Mouse (Mus musculus) natural killer cell, adult 2 months (primary cell): ENCODE measurements at regions not wholly inside any gene's neighbourhood (a gene's known extent, or its start where the extent isn't known, plus 50 kb on each side); places are given as distances from the start of the nearest gene placed in this dataset.
A peak's percentile ranks its signal among the peaks of the same experiment; 100 is the strongest.

Experiments
- DNase-seq, 2 experiments: peaks; one replicate each; pipeline ENCODE4 v3.0.0; 2022; ENCODE audit warnings: low spot score in 2 of 2

- DNase-seq = no peak
Measured at GRCm38 (mm10) chr3:128226503-128226902, 330.4 kb upstream of the Fam241a start.

DNA sequence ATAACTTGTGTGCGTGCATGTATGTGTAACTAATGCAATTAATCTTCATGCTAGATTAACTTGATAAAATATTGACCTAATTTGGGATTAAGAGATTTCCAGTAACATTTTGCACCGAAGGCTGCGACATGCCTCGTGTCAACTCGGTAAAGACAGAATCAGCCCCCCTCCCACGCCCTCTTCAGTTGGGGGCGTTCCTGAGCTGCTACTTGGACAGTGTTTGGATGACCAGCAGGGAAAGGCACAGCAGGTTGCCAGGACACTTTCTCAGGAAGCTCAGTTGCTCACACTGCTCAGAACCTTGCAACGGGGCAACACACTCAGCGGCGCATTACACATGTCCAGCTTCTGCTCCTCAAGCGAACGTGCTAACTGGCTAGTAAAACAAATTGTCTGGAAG, 326.2 kb upstream of the Fam241a start:
- no peak for DNase-seq

DNA sequence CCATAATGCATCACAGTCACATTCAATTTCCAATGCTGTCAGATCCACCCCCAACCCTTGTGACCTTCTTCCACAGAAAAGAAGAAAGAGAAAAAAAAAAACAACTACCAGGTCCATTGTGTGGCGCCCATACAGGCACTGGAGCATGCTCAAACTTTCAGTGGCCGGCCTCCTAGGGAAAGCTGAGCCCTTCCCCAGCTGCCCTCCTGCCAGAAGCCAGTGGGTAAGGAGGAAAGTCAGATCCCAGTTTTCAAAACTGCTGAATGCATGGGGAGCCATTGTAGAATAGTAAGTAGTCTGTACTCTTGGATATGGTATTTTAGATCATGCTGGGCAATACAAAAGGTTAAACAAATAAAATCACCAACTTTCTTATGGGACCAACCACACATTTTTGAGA, 325.5 kb upstream of the Fam241a start:
- DNase-seq = no peak

- DNase-seq = no peak
Measured at GRCm38 (mm10) chr3:128220776-128221550, 324.8 kb upstream of the Fam241a start.

- no peak for DNase-seq
Measured at GRCm38 (mm10) chr3:128217765-128218415, 321.8 kb upstream of the Fam241a start.

DNA sequence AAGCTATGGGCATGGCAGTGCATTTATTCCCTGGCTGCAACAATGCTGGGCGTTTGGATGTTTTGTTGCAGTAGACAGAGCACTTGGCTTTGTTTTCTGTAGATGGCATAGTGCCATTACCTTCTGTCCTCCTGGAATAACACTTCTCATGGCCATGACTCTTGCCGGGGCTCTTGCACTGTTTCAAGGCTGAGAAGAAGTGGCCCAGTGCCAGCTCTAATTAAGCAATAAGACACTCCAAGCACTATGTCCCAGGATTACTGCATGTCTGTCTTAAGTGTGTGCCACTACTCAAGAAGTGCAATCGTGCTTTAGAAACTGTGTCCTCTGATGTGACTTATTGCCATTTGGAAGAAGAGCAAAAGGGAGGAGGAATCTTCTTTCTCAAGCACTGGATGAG, 316.1 kb upstream of the Fam241a start:
- DNase-seq = no peak

DNA sequence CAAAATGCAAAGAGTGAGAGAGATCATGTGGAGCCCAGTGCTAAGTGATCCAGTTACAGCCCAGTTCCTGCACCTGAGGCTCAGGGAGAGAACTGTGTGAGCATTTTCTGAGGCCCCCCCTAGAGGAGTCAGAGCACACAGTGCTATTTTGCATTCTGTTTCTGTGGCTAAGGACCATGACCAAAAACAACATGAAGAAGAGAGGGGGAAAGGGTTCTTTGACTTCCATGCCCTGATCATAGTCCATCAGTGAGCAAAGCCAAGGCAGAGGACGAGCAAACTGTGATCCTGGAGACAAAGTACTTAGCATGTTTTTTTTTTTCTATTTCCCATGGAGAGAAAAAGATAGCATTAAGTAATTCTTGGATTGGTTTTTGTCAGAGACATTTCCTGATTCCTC, 314.5 kb upstream of the Fam241a start:
- DNase-seq = no peak

- DNase-seq = no peak
Measured at GRCm38 (mm10) chr3:128206948-128207347, 310.8 kb upstream of the Fam241a start.

DNA sequence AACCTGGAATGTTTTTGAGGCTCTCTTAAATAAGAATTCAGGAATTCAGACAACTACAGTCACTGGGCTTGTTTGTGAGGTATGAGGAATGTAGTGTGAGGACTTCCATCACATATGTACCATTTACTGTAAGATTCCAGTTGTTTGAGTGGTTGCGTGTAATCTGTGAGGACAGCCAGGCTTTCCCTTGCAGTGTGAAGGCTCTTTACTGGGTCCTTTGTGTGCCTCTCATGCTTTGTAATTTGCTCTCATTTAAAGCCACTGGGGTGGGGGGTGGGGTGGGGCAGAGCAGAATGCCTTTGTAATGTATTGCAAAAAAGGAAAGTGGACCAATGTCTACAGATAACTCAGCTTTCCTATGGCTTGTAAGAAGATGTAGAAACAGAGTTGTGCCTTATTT, 310.4 kb upstream of the Fam241a start:
- no peak for DNase-seq

DNA sequence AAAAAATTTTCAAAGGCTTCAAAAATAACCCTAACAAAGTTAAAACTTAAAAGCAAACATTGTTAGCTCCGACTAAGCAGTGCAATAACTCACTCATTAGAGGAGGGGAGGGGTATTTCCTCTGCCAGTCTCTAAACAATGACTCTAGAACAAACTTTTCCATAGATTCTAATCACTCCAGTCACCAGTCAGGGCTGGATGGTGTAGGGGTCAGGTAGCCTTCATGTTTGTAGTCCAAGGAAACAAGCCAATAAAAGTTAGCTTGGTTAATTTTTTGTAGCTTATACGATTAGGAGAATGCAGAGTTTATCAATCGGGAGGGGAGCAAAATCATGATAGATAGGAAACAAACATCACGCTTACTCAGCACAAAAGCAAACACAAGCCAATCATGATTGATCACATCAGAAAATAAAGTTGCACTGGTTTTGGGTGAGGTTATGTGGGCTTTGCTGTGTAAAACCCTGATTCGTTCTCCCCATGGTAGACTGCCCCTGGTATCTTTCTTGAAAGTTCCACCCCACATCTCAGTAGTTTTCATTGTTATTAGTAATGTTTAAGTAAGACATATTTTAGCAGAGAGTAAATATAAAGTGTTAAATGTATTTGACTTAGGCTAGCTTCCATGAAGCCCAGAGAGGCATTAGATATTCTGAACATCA, 304.6 kb upstream of the Fam241a start:
- no peak for DNase-seq

- DNase-seq = no peak
Measured at GRCm38 (mm10) chr3:128199466-128199865, 303.3 kb upstream of the Fam241a start.

- DNase-seq = no peak
Measured at GRCm38 (mm10) chr3:128192046-128192800, 296.1 kb upstream of the Fam241a start.

DNA sequence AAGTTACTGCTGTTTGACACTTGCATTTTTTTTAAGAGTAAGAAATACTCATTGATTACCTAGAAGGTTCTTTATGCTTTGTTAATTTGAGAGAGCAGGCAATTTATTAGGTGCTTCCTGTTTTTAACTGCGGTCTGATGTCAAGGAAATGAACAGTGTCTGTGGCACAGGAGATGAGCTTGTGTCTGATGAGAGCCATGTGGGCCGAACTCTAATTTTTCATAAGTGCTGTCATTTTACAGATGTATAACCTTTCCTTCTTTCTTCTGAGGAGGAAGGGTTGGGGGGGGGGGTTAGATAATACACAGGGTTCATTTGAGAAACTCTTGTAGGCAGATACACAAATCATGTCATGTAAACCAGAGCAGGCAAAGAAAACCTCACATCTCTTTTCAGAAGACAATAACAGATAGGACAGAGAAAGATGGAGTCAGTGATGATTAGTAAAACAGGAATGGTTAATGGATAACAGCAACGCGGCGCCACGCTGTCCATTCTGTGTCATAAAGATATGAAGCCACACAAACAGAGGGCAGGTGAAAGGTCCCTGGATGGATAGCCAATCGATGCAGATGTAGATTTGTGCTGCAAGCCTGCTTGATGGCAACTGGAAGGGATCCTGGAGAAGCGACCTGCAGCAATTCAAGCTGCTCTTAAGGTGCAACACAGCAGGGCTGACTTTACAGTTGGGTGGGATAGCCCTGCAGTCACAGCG, 291.4 kb upstream of the Fam241a start:
- no peak for DNase-seq

DNA sequence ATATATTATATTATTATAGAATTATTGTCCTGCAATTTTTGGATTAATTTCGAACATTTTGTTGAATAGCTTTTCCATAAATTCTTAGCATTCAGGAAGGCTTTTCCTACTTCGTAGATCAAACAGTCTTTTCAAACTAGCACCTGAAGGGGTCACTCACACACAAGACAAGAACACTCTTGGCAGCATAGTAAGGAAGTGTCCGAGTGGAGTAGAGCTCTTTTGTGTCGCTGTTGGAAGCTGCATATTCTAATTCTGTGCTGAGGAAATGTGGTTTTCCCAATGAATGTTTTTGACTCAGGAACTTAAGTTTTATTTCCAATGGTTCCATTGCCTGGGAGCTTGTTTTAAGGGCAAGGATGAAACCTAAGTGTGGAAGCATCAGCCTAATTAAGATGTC, 290.2 kb upstream of the Fam241a start:
- DNase-seq = no peak

GRCm38 (mm10) chr3:128181221-128181908, 285.2 kb upstream of the Fam241a start:
- no peak for DNase-seq

- DNase-seq = no peak
Measured at GRCm38 (mm10) chr3:128149216-128149615, 253.1 kb upstream of the Fam241a start.

DNA sequence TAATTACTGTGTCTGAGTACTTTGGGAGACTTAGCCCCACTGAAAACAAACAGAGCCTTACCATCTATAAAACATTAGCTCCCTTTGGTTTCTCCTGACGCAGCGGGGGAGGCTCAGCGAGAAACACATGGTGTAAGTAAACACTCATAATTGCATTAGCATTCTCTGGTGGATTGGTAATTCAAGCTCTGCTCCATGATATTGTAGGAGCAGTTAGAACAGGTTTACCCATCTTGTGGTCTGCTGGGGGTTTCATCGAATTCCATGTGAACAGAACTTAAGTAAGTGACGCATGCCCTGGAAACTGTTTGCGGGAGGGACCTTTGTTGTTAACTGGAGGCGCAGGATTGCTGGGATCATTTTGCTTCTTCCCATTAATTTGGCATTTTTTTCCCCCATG, 249.2 kb upstream of the Fam241a start:
- DNase-seq = no peak

- DNase-seq = no peak
Measured at GRCm38 (mm10) chr3:128127836-128128235, 231.7 kb upstream of the Fam241a start.

DNA sequence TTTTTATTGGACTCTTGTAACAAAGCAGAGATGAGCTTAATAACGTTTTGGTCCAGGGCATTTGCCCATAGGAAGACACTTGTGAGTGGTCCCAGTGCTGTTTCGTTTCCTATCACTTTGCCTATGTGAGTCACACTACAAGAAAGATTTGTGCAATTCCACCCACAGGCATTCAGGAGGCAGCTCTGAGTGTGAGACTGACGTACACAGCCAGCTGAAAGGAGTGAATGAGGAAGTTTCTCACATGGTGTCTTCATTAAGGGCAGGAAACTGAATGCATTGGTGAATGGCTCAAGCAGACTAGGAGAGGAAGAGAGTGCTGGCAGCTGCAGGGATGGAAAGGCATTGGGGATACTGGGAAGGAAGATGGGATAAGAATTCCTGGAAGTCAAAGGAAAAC, 230.5 kb upstream of the Fam241a start:
- no peak for DNase-seq

- peak in 1 of 2 experiments; percentile 1 for DNase-seq
Measured at GRCm38 (mm10) chr3:128122111-128122510, 226.0 kb upstream of the Fam241a start.
